Mouse (Mus musculus): ENCODE measurements around the gene Psors1c2. TPM values are rescaled to one million over a fixed set of nuclear protein-coding genes. Genes with fewer than 3 reads are reported as not detected.

Gene Psors1c2
- polyA plus RNA-seq, 1 experiment from 2014 or later = not detected

GRCm38 (mm10) chr17:35534343-35534742, 1.3 kb downstream of the Psors1c2 start:
- no peak; the same call in 1 of the 2 replicates for ATAC-seq (replicated peaks; ENCODE audit: insufficient number of reproducible peaks, low FRiP score, low TSS enrichment)
- Histone ChIP-seq H3K4me1 (ENCODE audit: control insufficient read depth, insufficient read depth, low read length) (peaks cover 2% of the 10 kb centered on the region; the same call in 1 of the 2 replicates), H3K27ac (ENCODE audit: low read depth, low read length) (no peak overlapping the region), H3K9me3 (replicated peaks; ENCODE audit: control insufficient read depth, low read length) (no peaks in the 10 kb centered on the region), H3K4me2 (no peak overlapping the region), H3K9ac (ENCODE audit: low read depth, low read length) (no peak overlapping the region), H3K27me3 (ENCODE audit: control insufficient read depth, insufficient read depth, low read length) (peaks cover 4% of the 10 kb centered on the region), H3K36me3 (ENCODE audit: control insufficient read depth, insufficient read depth, low read length) (peaks cover 2% of the 10 kb centered on the region; the same call in 1 of the 2 replicates), H3K4me3 (ENCODE audit: low read depth, low read length) (no peak overlapping the region)
- 12% methylated on average over 6 of the region's 6 CpGs for WGBS (ENCODE audit: insufficient replicate concordance)

GRCm38 (mm10) chr17:35537421-35537820, 4.4 kb downstream of the Psors1c2 start:
- Histone ChIP-seq H3K4me2 (no peak overlapping the region), H3K9me3 (replicated peaks; ENCODE audit: control insufficient read depth, low read length) (no peaks in the 10 kb centered on the region), H3K4me1 (ENCODE audit: control insufficient read depth, insufficient read depth, low read length) (peaks cover under 1% of the 10 kb centered on the region; the same call in 1 of the 2 replicates), H3K36me3 (ENCODE audit: control insufficient read depth, insufficient read depth, low read length) (no peaks in the 10 kb centered on the region), H3K27ac (ENCODE audit: low read depth, low read length) (no peak overlapping the region), H3K9ac (ENCODE audit: low read depth, low read length) (no peak overlapping the region), H3K27me3 (ENCODE audit: control insufficient read depth, insufficient read depth, low read length) (peaks cover 4% of the 10 kb centered on the region), H3K4me3 (ENCODE audit: low read depth, low read length) (no peak overlapping the region)
- WGBS (ENCODE audit: insufficient replicate concordance) = 76% methylated on average over 4 of the region's 4 CpGs
- ATAC-seq (replicated peaks; ENCODE audit: insufficient number of reproducible peaks, low FRiP score, low TSS enrichment) = no peak

- ATAC-seq (replicated peaks; ENCODE audit: insufficient number of reproducible peaks, low FRiP score, low TSS enrichment) = no peak
- H3K27ac ChIP-seq (ENCODE audit: low read depth, low read length) = no peak overlapping the region
- peaks cover 3% of the 10 kb centered on the region for H3K4me1 ChIP-seq (ENCODE audit: control insufficient read depth, insufficient read depth, low read length)
- H3K36me3 ChIP-seq (ENCODE audit: control insufficient read depth, insufficient read depth, low read length) = no peaks in the 10 kb centered on the region
- WGBS (ENCODE audit: insufficient replicate concordance) = 74% methylated on average over 1 of the region's 1 CpGs
- H3K4me2 ChIP-seq = no peak overlapping the region
- no peaks in the 10 kb centered on the region for H3K27me3 ChIP-seq (ENCODE audit: control insufficient read depth, insufficient read depth, low read length)
- no peaks in the 10 kb centered on the region for H3K9me3 ChIP-seq (replicated peaks; ENCODE audit: control insufficient read depth, low read length)
- H3K9ac ChIP-seq (ENCODE audit: low read depth, low read length) = no peak overlapping the region
- H3K4me3 ChIP-seq (ENCODE audit: low read depth, low read length) = no peak overlapping the region
These were observed 5.5 kb downstream of the Psors1c2 start for GRCm38 (mm10) chr17:35538476-35538875.

DNA sequence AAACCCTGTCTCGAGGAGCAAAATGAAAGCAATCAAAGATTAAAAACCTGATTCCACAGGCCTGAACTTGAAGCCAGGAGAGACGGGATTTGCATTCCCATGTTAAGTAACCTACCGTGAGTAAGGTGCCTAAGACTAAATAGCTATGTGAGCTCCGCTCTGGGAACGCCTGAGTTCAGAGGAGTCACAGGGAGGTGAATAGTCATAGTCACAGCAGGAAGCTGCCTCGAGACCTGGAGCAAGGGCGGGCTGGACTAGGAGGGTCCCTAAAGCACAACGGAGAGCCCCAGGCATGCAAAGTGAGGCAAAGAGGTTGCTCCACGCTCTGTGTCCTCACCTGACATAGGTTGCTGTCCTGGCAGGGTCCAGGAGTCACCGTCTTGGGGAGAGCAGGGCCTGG, 6.5 kb downstream of the Psors1c2 start:
- Histone ChIP-seq H3K4me2 (no peak overlapping the region), H3K27ac (ENCODE audit: low read depth, low read length) (no peak overlapping the region), H3K9ac (ENCODE audit: low read depth, low read length) (no peak overlapping the region), H3K36me3 (ENCODE audit: control insufficient read depth, insufficient read depth, low read length) (no peaks in the 10 kb centered on the region), H3K4me1 (ENCODE audit: control insufficient read depth, insufficient read depth, low read length) (peaks cover 5% of the 10 kb centered on the region), H3K9me3 (replicated peaks; ENCODE audit: control insufficient read depth, low read length) (no peaks in the 10 kb centered on the region), H3K4me3 (ENCODE audit: low read depth, low read length) (no peak overlapping the region), H3K27me3 (ENCODE audit: control insufficient read depth, insufficient read depth, low read length) (no peaks in the 10 kb centered on the region)
- WGBS (ENCODE audit: insufficient replicate concordance) = 51% methylated on average over 10 of the region's 10 CpGs
- no peak for ATAC-seq (replicated peaks; ENCODE audit: insufficient number of reproducible peaks, low FRiP score, low TSS enrichment)

GRCm38 (mm10) chr17:35542761-35543411, 9.9 kb downstream of the Psors1c2 start:
- no peak for ATAC-seq (replicated peaks; ENCODE audit: insufficient number of reproducible peaks, low FRiP score, low TSS enrichment)
- 72% methylated on average over 15 of the region's 15 CpGs for WGBS (ENCODE audit: insufficient replicate concordance)
- H3K27ac ChIP-seq (ENCODE audit: low read depth, low read length) = no peak overlapping the region

DNA sequence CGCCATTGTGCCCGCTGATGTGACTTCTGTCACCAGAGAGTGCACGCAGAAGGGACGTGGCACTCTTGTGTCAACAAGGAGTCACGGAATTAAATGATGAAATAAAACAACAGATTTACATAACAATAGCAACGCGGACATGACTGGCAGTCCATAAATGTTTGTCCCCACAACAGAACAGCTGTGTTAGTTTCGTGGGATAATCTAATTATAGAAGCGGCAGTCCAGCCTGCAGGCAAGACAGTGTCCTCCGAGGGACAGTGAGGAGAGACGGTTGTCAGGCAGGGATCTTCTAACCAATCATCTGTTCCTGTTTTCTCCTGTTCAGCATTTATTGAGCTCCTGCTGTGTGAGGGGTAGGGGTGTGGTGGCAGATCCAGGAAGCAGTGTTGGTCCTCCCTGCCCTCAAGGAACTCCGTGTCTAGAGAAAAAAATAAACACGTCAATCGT, 10.4 kb downstream of the Psors1c2 start:
- WGBS (ENCODE audit: insufficient replicate concordance) = 50% methylated on average over 14 of the region's 14 CpGs
- Histone ChIP-seq H3K4me3 (ENCODE audit: low read depth, low read length) (no peak overlapping the region), H3K9ac (ENCODE audit: low read depth, low read length) (peak overlapping the region; percentile 3; the same call in 1 of the 2 replicates), H3K4me2 (peak overlapping the region; percentile 14; the same call in 1 of the 2 replicates), H3K27me3 (ENCODE audit: control insufficient read depth, insufficient read depth, low read length) (no peaks in the 10 kb centered on the region), H3K9me3 (replicated peaks; ENCODE audit: control insufficient read depth, low read length) (no peaks in the 10 kb centered on the region), H3K36me3 (ENCODE audit: control insufficient read depth, insufficient read depth, low read length) (no peaks in the 10 kb centered on the region), H3K27ac (ENCODE audit: low read depth, low read length) (no peak overlapping the region), H3K4me1 (ENCODE audit: control insufficient read depth, insufficient read depth, low read length) (peaks cover 5% of the 10 kb centered on the region)
- no peak for ATAC-seq (replicated peaks; ENCODE audit: insufficient number of reproducible peaks, low FRiP score, low TSS enrichment)

More at GRCm38 (mm10) chr17:35542761-35543411, 9.9 kb downstream of the Psors1c2 start:
- Histone ChIP-seq H3K36me3 (ENCODE audit: control insufficient read depth, insufficient read depth, low read length) (no peaks in the 10 kb centered on the region), H3K27me3 (ENCODE audit: control insufficient read depth, insufficient read depth, low read length) (no peaks in the 10 kb centered on the region), H3K9me3 (replicated peaks; ENCODE audit: control insufficient read depth, low read length) (no peaks in the 10 kb centered on the region), H3K9ac (ENCODE audit: low read depth, low read length) (peak overlapping the region; percentile 3; the same call in 1 of the 2 replicates), H3K4me3 (ENCODE audit: low read depth, low read length) (no peak overlapping the region), H3K4me1 (ENCODE audit: control insufficient read depth, insufficient read depth, low read length) (peaks cover 5% of the 10 kb centered on the region), H3K4me2 (peak overlapping the region; percentile 14; the same call in 1 of the 2 replicates)

- H3K4me2 ChIP-seq = no peak overlapping the region
- no peak overlapping the region for H3K4me3 ChIP-seq (ENCODE audit: low read depth, low read length)
- H3K27ac ChIP-seq (ENCODE audit: low read depth, low read length) = no peak overlapping the region
- 69% methylated on average over 6 of the region's 6 CpGs for WGBS (ENCODE audit: insufficient replicate concordance)
- no peaks in the 10 kb centered on the region for H3K27me3 ChIP-seq (ENCODE audit: control insufficient read depth, insufficient read depth, low read length)
- H3K9me3 ChIP-seq (replicated peaks; ENCODE audit: control insufficient read depth, low read length) = no peaks in the 10 kb centered on the region
- no peak for ATAC-seq (replicated peaks; ENCODE audit: insufficient number of reproducible peaks, low FRiP score, low TSS enrichment)
- H3K4me1 ChIP-seq (ENCODE audit: control insufficient read depth, insufficient read depth, low read length) = peaks cover 9% of the 10 kb centered on the region
- no peak overlapping the region for H3K9ac ChIP-seq (ENCODE audit: low read depth, low read length)
- no peaks in the 10 kb centered on the region for H3K36me3 ChIP-seq (ENCODE audit: control insufficient read depth, insufficient read depth, low read length)
These were observed 11.0 kb downstream of the Psors1c2 start for GRCm38 (mm10) chr17:35544001-35544400.

DNA sequence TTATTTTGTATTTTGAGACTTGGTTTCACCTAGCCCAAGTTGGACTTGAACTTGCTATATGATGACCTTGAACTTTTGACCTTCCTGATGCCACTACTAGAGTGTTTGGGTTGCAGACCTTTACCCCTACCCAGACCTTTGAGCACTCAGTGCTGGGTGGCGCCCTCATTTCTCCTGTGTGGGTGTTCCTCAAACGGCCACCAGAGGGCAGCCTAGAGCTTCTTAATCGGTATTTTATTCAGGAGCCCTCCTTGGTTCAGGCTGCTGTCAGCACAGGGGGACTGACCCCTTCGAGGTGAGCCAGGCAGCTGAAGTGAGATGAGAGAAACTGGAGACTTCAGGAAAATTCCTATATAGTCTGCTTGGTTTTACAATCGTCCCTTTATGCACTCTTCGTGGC, 11.7 kb downstream of the Psors1c2 start:
- Histone ChIP-seq H3K9me3 (replicated peaks; ENCODE audit: control insufficient read depth, low read length) (no peaks in the 10 kb centered on the region), H3K9ac (ENCODE audit: low read depth, low read length) (no peak overlapping the region), H3K4me3 (ENCODE audit: low read depth, low read length) (no peak overlapping the region), H3K4me1 (ENCODE audit: control insufficient read depth, insufficient read depth, low read length) (peaks cover 12% of the 10 kb centered on the region), H3K4me2 (no peak overlapping the region), H3K27ac (ENCODE audit: low read depth, low read length) (no peak overlapping the region), H3K27me3 (ENCODE audit: control insufficient read depth, insufficient read depth, low read length) (no peaks in the 10 kb centered on the region), H3K36me3 (ENCODE audit: control insufficient read depth, insufficient read depth, low read length) (no peaks in the 10 kb centered on the region)
- WGBS (ENCODE audit: insufficient replicate concordance) = 34% methylated on average over 6 of the region's 6 CpGs
- ATAC-seq (replicated peaks; ENCODE audit: insufficient number of reproducible peaks, low FRiP score, low TSS enrichment) = no peak

- no peak overlapping the region for H3K4me3 ChIP-seq (ENCODE audit: low read depth, low read length)
- H3K4me1 ChIP-seq (ENCODE audit: control insufficient read depth, insufficient read depth, low read length) = peaks cover 18% of the 10 kb centered on the region
- no peaks in the 10 kb centered on the region for H3K27me3 ChIP-seq (ENCODE audit: control insufficient read depth, insufficient read depth, low read length)
- no peak overlapping the region for H3K4me2 ChIP-seq
- no peak for ATAC-seq (replicated peaks; ENCODE audit: insufficient number of reproducible peaks, low FRiP score, low TSS enrichment)
- WGBS (ENCODE audit: insufficient replicate concordance) = 56% methylated on average over 2 of the region's 2 CpGs
- no peak overlapping the region for H3K27ac ChIP-seq (ENCODE audit: low read depth, low read length)
- H3K9ac ChIP-seq (ENCODE audit: low read depth, low read length) = no peak overlapping the region
- no peaks in the 10 kb centered on the region for H3K9me3 ChIP-seq (replicated peaks; ENCODE audit: control insufficient read depth, low read length)
- H3K36me3 ChIP-seq (ENCODE audit: control insufficient read depth, insufficient read depth, low read length) = no peaks in the 10 kb centered on the region
These were observed 14.5 kb downstream of the Psors1c2 start for GRCm38 (mm10) chr17:35547465-35547864.

All from heart, embryonic 11.5 days (tissue).